Mouse (Mus musculus) cortical plate, adult 2 months (tissue): ENCODE results near the gene Tspan1.

Experiments used
- CTCF ChIP-seq: fragments of 200-500 bp; IDR thresholded peaks from 2 replicates; pipeline ENCODE4 v1.5.1; 2011; ENCODE audit warnings: mild to moderate bottlenecking, control low read depth, low read length; ENCODE audit not compliant: insufficient read depth; ENCODE audit errors: extremely low read depth
- POLR2A ChIP-seq: fragments of 200-500 bp; IDR thresholded peaks from 2 replicates; pipeline ENCODE4 v1.6.1; 2011; ENCODE audit warnings: mild to moderate bottlenecking, low read length, control low read depth; ENCODE audit not compliant: insufficient read depth; ENCODE audit errors: extremely low read depth

DNA sequence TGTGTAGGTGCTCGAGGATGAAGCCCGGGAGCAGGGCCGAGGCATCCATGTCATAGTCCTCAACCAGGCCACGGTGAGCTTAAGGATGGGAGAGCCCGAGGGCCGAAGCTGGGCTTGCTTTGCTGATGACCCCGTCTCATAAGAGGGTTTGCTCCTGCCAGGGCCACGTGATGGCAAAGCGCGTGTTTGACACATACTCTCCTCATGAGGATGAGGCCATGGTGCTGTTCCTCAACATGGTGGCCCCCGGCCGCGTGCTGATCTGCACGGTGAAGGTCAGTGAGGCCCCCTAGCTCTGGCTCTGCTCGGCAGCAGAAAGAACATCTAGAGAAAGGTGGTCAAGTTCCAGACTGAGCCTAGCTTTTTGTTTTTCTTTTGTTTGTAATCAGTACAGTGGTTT lies 14.7 kb downstream of the Tspan1 start:
- TF ChIP-seq CTCF (no peak), POLR2A (no peak)
